Mouse (Mus musculus) thymus, adult 18-20 months (tissue): ENCODE measurements around the gene Rsph1.

Source experiments
- DNase-seq, 2 experiments: peaks; one replicate each; pipeline ENCODE4 v3.0.0; 2022; ENCODE audit warnings: mixed read lengths in 2 of 2

Rsph1 gene

DNA sequence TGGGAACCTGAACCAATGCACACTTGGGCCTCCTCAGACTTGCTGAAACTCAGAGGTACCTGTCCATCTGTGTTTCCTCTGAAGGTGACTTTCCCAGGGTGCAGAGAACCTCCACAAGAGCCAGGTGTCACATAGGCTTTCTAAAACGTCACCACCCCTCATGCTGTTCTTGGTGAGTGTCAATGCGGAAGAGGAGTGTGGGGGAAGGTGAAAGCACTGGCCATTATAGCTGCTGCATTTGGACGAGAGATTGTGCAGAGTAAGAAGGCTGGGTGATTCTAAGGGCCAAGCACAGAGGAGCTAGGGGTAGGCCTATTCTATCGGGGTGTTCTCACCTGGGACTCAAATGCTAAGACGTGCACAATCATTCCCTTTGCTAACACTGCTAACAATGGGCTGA, 23.2 kb downstream of the Rsph1 start:
- no peak for DNase-seq

DNA sequence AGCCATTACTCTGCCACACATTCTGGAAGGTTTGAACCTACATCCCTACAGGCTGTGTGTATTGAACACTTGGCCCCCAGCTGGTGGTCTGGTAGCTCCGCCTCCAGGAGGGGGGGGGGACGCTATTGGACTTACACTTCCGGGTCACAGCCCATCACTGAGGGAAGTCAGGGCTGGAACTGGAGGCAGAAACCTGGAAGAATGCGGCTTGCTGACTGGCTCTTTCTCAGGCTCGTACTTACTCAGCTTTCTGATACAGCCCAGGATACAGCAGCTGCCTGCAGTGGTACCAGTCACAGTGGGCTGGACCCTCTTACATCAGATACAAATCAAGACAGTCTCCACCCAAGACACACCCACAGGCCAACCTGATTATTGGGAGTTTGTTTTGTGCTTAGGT, 30.0 kb downstream of the Rsph1 start:
- DNase-seq: no peak

DNA sequence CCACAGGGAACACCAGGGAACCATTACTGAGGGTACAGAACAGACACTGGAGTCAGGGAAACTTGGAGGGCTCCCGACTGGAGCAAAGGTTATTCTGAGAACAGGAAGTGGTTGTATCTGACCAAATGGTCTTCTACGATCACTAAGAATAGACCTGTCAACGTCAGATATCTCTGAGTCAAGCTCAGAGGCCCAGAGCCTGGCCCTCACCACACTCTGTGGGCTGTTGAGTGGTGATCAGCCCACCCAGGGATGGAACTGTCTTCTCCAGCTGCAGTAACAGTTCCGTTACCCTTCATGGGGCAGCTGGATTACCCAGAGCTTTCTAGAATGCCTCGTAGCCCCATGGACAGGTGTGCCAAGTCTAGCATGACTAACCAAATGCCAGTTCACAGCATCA, 31.9 kb downstream of the Rsph1 start:
- DNase-seq: no peak

DNA sequence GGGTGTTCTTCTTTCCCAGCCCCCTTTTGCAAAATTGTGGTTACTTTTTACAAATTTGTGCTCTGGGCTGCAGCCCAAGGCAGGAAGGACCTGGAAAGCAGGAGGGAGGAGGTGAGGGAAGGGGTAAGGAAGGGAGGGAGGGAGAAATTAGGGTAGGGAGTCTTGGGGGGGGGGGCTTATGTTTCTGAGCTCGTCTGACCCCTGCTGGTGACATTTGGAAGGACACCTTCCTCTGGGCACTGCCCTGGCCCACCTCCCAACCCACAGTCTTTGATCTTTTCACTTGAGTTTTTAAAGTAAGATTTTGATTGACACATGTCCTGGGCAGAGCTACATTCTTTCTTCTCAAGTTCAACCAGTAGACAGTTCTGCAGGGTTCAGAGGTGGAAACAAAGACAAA, 34.4 kb downstream of the Rsph1 start:
- no peak for DNase-seq

DNA sequence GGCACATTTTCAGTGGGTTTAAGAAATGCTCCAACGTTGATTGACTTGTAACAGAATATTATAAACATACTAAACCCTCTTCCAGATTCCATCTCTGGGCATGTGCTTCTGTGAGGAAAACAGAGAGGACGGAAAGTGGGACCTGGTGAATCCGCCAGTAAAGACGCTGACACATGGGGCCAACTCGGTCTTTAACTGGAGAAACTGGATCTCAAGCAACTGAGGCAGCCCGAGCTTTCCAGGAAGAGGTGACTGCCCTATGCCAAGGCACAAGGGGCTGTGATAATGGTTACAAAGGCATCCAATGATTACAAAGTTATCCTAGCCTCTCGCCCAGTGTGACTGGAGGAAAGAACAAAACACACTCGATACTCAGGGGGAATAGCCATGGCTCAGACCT, 36.0 kb downstream of the Rsph1 start:
- DNase-seq: no peak

DNA sequence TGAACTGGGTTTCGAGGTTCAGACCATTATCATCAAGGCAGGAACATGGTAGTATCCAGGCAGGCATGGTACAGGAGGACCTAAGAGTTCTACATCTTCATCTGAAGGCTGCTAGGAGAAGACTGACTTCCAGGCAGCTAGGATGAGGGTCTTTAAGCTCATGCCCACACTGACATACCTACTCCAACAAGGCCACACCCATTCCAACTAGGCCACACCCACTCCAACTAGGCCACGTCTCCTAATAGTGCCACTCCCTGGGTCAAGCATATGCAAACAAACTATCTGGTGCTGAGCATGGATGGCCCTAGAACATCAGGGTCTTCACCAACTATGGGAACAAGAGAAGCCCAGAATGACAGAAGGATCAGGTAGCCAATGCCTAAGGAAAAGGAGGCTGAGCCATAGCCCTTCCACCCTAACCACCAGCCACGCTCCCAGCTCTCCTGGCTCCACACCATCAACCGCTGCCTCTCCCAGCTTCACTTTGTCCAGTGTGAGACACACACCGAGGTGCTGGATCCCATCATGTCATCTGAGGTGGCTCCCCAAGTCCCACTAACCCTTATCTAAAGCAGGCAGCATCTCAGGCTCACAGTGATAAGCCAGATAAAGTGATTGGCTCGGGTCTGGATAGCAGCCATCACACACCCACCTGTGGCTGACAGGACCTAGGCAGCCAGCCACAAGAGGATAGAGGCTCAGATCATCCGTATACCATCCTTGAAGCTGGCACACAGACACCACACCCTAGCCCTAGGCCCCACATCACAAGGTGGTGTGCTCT, 38.8 kb downstream of the Rsph1 start:
- no peak for DNase-seq

DNA sequence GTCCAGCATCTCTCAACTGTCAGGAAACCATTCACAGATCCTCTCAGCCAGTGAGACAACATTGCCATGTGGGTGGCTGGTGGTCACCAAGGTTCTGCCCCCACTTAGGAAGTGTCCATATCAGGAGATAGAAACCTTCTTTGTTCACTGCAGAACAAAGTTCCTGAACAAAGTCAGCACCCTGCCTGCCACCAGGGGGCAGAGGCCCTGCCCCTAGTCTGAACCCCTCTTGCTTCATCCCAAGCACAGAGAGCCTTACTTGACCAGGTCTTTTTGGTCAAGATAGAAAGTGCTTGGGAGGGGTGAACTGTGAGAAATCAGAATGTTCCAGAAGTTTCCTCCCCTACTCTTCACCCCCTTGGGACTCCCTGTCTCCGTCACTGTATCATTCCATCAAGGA, 41.3 kb downstream of the Rsph1 start:
- no peak for DNase-seq

DNA sequence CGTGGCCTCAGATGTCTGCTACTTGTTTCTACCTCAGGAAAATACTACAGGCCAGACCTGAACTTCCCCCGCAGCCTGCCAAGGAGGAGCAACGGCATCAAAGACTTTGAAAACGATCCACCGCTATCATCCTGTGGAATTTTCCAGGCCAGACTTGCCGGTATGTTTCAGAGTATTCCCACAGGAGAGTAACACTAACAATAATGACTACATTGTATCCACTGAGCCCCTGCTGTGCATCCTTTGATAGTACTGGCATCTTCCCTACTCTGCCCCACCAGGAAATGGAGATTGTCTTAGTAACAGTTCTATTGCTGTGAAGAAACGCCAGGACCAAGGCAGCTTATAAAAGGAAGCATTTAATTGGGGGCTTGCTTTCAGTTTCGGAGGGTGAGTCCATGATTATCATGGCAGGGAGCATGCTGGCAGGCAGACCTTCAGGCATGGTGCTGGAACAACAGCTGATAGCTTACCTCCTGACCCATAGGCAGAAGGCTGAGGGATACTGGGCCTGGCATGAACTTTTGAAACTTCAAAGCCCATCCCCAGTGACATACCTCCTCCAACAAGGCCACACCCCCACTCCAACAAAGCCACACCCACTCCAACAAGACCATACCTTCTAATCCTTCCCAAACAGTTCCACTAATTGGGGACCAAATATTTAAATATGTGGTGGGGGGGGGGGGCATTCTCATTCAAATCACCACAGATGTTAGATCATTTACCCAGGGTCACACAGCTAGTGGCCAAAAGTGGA, 44.8 kb downstream of the Rsph1 start:
- no peak for DNase-seq

DNA sequence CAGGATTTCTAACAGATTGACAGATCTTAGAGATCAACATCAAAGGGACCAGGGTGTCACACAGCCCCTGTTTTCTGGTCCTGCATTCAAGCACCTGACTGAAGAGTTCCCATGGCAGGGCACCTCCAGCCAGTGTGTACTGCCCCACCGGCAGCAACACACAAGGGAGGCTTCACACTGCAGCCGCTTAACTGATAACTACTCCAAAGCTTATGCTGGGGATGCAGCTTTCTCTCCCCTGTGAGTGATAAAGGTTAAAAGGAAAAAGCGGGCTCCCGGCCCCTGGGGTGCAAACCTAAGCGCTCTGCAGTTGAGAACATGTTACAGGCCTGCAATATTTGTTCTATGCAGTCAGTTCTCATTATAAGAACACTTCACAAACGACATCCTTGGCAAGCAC, 45.4 kb downstream of the Rsph1 start:
- DNase-seq: no peak

DNA sequence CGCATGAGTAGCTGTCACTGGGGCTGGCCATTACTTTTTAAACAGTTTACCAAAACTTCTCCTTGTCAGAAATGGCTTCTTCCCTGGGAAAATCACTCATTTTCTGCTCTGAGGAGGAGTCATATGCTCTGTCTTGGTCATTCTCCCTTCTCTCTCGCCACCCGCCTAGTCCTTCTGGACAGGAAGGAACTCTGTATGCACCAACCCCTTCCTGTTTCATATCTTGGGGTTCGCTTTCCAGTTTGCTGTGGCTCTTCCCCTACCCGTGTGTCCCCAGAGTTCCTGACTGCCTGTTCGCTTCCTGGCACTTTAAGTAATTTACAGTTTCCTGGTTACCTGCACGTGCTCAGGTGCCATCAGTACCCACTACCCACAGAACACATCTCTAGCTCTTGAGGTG, 50.3 kb downstream of the Rsph1 start:
- no peak for DNase-seq

DNA sequence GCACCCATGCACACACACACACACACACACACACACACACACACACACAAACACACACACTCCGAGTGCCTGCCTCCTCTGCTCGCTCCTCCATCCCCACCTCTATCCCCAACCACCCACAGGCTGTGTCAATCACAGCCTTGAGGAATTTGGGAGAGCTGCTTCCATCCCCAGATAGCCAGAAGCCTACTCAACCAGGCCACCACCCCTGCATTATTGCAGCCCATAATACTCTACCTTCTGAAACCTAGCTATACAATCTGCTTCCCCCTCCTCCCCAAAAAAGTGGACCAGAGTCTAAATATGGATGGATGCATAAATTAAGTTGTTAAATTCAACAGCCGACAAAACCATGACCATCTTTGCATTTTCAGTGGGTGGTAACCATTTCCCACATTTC, 50.8 kb downstream of the Rsph1 start:
- DNase-seq: no peak

DNA sequence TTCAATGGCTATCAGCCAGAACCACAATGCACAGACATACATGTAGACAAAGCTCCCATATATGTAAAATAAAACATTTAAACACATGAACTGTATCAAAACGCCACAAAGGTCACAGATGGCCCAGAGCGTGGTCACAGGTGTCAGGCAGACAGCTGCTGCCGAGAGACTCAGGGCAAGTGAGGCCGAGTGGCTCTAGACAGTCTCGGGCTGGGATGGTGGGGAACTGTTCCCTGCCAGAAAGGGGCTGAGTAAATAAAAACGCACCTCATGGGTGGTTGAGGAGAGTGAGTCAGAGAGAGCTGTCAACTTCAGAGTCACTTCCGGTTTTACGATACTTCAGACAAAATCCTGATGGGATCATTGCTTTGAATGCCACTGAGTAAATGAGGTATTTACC, 52.6 kb downstream of the Rsph1 start:
- peak in 1 of 2 experiments; percentile 41 for DNase-seq

DNA sequence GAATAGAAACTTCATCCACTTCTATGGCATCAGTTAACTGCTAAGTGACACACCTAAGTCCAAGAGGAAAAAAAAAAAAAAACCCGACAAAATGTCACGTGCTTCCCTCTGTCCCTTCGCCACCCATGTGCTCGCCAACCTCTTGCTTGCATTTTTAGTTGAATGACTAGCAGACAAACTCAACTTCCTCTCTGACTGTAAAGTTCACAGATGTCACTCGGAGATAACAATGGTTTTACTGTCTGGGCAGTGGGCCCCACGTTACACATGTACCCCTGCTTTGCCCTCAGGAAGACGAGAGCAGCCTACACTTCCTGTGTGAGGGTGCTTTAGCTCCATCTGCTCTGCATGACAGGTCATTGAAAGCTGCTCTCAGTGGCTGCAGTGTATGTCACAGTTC, 53.3 kb downstream of the Rsph1 start:
- DNase-seq: peak; percentile 45 to 71

DNA sequence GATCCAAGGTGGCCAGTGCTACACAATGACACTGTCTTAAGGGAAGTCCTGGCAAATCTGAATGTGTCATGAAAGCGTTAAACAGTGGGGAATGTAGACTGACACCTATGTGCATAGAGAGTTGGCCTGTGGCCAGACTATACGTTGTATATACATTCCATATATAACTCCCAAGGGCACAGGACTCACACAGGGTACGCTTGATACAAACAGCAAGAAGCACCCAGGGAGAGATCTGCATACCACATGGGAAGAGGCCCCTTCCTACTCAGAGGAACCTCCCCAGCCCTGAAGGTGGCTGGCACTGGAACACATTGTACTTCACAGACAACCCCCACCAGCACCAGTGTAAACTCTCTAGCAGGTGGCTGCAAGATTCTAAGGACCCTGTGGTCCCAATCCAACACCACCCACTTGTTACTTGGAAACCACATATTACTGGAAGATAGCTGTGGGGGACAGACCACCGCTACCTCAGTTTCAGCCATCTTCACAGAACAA, 54.3 kb downstream of the Rsph1 start:
- peak in 1 of 2 experiments; percentile 49 for DNase-seq

DNA sequence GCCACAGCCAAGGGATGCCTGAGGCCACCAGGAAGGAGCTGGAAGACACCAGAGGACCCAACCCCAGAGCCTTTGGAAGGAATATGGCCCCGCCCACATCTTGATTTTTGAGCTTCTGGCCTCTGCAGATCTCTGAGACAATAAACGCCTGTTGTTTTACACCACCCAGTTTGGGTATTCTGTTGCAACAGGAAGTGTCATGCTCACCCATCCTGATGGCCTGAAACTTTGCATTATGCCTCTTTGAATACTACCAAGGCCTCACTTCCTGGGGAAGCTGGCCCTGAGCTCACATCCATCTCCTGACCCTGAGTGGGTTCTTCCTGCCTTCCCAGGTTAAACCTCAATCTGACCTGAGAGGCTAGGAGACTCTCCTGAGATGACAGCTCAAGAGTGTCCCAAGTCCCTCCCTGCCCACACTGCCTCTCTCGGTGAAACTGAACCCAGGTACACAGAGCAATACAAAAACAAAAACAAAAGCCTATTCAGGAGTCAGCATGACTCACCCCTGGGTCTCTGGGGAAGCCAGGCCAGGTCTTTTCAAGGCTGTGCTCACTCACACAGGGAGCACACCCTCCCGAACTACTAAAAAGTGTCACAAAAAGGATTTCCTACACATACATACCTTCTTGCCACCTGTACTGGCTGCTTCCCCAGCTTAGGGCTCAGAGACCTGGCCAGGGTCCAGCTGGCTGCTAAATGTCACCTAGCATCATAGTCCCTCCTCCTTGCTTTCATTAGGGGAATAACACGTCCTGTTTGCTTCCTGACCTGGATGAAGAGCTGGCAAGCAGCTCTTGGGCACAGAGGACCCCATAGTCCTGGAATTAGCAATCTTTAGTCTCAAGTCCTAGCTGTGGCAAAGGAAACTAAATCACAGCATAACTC, 60.9 kb downstream of the Rsph1 start:
- no peak for DNase-seq

DNA sequence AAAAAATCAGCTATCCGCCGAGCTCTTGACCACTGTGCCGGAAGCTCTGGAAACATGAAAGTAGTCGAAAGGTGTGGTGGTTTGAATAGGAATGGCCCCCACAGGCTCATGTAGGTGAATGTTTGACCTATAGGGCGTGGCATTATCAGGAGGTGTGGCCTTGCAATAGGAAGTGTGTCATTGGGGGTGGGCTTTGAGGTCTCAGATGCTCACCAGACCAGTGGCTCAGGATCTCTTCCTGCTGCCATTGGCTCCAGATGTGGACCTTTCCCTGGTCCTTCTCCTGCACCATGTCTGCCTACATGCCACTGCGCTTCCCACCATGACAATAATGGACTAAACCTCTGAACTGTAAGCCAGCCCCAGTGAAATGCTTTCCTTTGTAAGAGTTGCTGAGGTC, 65.3 kb downstream of the Rsph1 start:
- DNase-seq: no peak

DNA sequence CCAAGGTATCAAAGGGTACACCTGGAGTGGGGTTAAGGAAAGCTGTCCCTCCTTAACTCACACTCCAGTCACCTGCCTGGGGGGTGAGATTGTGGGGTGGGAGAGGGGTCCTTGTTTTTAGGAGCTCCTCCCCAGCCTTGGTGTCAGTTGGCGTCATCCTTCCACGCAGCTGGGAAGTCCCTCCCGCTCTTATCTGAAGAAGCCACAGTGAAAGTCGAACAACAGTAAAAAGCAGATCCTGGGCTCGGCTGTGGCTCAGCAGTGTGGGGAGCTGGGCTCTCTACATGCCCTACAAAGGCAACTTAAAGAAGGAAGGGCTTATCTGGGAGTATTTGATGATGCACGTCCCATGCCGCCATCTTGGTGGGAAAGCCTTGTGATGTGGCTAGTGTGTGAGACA, 66.9 kb downstream of the Rsph1 start:
- no peak for DNase-seq

DNA sequence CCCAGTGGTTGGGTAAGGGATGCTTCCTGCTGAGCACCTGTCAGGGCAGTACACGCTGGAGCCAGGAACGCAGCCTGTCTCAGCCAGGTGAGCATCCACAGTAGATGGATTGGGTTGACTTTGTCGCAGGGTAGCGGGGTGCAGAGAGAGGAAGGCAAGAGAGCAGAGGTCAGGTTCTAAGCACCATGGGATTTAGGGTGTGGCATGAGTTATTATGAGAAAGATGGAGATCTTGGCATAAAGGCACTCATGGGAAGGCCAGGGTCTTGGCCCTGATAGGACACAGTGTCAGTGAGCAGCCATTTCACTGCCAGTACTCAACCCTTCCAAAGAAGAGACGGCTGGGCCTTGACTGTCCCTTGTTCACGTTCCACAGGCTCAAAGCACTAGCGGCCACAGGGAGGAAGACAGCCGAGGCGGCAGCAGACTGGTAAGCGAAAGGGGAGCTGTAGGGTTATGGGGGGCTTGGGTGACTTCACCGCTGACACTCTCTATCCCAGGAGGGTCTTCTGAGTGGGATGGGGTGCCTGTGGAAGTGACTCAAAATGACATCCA, 67.7 kb downstream of the Rsph1 start:
- DNase-seq: peak in 1 of 2 experiments; percentile 37

DNA sequence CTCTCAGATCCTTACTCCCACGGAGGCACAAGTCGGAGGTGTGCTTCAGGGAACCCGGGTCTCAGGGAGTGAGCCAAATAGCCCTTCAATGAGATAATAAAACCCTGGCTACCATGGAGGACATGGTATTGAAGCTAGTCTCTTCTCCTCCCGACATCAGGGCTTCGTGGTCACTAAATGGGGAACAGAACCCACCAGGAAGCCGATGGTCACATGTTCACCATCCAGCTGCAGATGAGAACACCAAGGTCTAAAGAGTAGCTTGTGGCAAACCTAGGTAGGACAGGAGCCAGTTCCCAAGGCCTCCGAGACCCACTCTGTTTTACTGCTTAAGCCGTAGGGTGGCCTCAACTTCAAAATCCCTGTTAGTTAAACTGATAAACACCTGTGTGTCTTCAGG, 68.5 kb downstream of the Rsph1 start:
- DNase-seq: no peak

DNA sequence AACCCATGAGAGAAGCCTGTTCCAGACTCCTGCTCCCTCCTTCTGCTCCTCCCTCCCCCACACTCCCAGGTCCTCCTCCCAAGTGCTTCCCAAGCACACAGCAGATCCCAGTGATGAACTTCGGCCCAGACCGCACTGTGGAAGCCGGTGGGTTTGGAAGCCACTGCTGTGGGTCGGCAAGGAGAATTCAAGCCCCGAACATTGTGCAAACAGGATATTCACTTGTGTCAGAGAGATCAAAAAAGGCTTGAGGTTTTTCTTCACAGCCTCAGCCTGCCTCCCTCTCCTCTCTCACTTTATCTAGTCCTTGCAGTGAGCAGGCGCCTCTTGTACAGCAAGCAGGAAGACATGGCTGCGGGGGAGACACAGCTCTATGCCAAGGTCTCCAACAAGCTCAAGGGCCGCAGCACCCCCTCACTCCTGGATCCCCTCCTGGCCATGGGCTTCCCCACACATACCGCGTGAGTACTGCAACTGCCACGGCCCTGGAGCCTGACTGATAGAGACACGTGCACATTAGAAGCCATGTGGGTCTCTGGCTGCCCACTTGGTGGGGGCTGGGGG, 69.3 kb downstream of the Rsph1 start, which contains the start of gene Ubash3a:
Ubash3a (plus strand) TSS at position 103 of the 564 bp plus-strand sequence.
- peak; percentile 57 to 80 for DNase-seq
